Mouse (Mus musculus) kidney, embryonic 15.5 days (tissue): ENCODE data around the gene Rnf217. TPM values are rescaled to one million over a fixed set of nuclear protein-coding genes. Genes with fewer than 3 reads are reported as not detected.
A peak's percentile ranks its signal among the peaks of the same experiment; 100 is the strongest.

Source experiments
- ATAC-seq: fragments of 200-750 bp; cut with Nextera tagmentation; replicated peaks from 2 replicates; pipeline ENCODE4 v1.8.0; 2017; ENCODE audit warnings: moderate TSS enrichment; ENCODE audit not compliant: low FRiP score
- H3K27ac ChIP-seq: fragments of 300-500 bp; sonication (generic); 2 replicates; pipeline ENCODE4 v1.5.1; 2015; ENCODE audit warnings: mild to moderate bottlenecking, inconsistent platforms
- H3K27me3 ChIP-seq: fragments of 300-500 bp; sonication (generic); 2 replicates; pipeline ENCODE4 v1.6.1; 2015; ENCODE audit warnings: inconsistent platforms
- H3K36me3 ChIP-seq: fragments of 300-500 bp; sonication (generic); 2 replicates; pipeline ENCODE4 v1.6.1; 2015; ENCODE audit warnings: inconsistent platforms
- H3K4me1 ChIP-seq: fragments of 300-500 bp; sonication (generic); 2 replicates; pipeline ENCODE4 v1.6.1; 2015; ENCODE audit warnings: inconsistent platforms
- H3K4me2 ChIP-seq: fragments of 300-500 bp; sonication (generic); 2 replicates; pipeline ENCODE4 v1.6.1; 2015; ENCODE audit warnings: moderate library complexity, mild to moderate bottlenecking, inconsistent platforms
- H3K4me3 ChIP-seq: fragments of 300-500 bp; sonication (generic); replicated peaks from 2 replicates; pipeline ENCODE4 v1.5.1; 2015; ENCODE audit warnings: mild to moderate bottlenecking, inconsistent platforms
- H3K9ac ChIP-seq: fragments of 300-500 bp; sonication (generic); 2 replicates; pipeline ENCODE4 v1.6.1; 2015; ENCODE audit warnings: mild to moderate bottlenecking, inconsistent platforms
- H3K9me3 ChIP-seq: fragments of 300-500 bp; sonication (generic); replicated peaks from 2 replicates; pipeline ENCODE4 v1.6.1; 2016; ENCODE audit warnings: inconsistent platforms
- whole genome bisulfite sequencing: fragments of 180-500 bp; shearing (Covaris S2); methylation state at CpG from one replicate; pipeline ENCODE4 v1.1.7; 2015; ENCODE audit warnings: mixed read lengths; 5-methylcytosine and 5-hydroxymethylcytosine counted together
- polyA plus RNA-seq: library from polyadenylated mRNA; unstranded; fragments of >200 nt; fragmentation: Nextera tagmentation; extraction: Ambion mirVana; gene quantifications from 2 replicates; pipeline ENCODE4 v1.2.1, GENCODE M21; 2015

Gene Rnf217
- polyA plus RNA-seq, 1 experiment from 2014 or later: 1.5 TPM

DNA sequence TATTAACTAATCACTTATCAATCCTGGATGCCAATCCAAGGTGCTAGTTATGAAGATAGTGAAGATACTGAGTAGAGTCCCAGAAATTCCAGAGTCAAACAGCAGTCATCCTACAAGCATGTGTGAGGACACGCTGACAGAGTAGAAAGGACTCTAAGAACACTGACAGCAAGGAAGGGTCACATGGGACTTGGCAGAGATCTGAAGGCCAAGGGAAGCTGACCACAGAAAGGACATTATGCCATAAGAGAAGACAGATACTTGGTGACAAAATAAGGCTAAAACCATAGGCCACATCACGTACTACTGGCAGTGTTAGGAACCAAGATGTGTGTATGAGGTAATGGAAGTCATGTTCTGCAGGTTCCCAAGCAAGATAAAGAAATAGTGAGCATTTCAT, 11.1 kb downstream of the Rnf217 start:
- Histone ChIP-seq H3K36me3 (no peaks in the 10 kb centered on the region), H3K27me3 (no peaks in the 10 kb centered on the region), H3K9me3 (no peaks in the 10 kb centered on the region), H3K4me1 (peaks cover 14% of the 10 kb centered on the region), H3K27ac (no peak overlapping the region), H3K4me3 (no peak overlapping the region), H3K9ac (no peak overlapping the region), H3K4me2 (no peak overlapping the region)
- 92% methylated on average over 2 of the region's 2 CpGs for WGBS
- no peak for ATAC-seq

GRCm38 (mm10) chr10:31596804-31597203, 12.2 kb downstream of the Rnf217 start:
- H3K27ac ChIP-seq: no peak overlapping the region
- no peaks in the 10 kb centered on the region for H3K36me3 ChIP-seq
- 63% methylated on average over 4 of the region's 4 CpGs for WGBS
- H3K4me1 ChIP-seq: peaks cover 23% of the 10 kb centered on the region
- no peaks in the 10 kb centered on the region for H3K9me3 ChIP-seq
- H3K27me3 ChIP-seq: no peaks in the 10 kb centered on the region
- no peak overlapping the region for H3K4me2 ChIP-seq
- H3K9ac ChIP-seq: no peak overlapping the region
- no peak overlapping the region for H3K4me3 ChIP-seq
- no peak for ATAC-seq

- Histone ChIP-seq H3K27ac (no peak overlapping the region), H3K27me3 (no peaks in the 10 kb centered on the region), H3K4me1 (peaks cover 23% of the 10 kb centered on the region), H3K4me3 (no peak overlapping the region), H3K9ac (no peak overlapping the region), H3K9me3 (no peaks in the 10 kb centered on the region), H3K4me2 (no peak overlapping the region), H3K36me3 (no peaks in the 10 kb centered on the region)
- no peak for ATAC-seq
- WGBS: 89% methylated on average over 4 of the region's 4 CpGs
Measured at GRCm38 (mm10) chr10:31595326-31595725, 13.7 kb downstream of the Rnf217 start.

- no peaks in the 10 kb centered on the region for H3K9me3 ChIP-seq
- H3K9ac ChIP-seq: no peak overlapping the region
- H3K27ac ChIP-seq: peak overlapping the region; percentile 68
- no peaks in the 10 kb centered on the region for H3K36me3 ChIP-seq
- peak overlapping the region; percentile 4; the same call in 1 of the 2 replicates for H3K4me2 ChIP-seq
- no peak overlapping the region for H3K4me3 ChIP-seq
- peak; percentile 83 for ATAC-seq
- WGBS: 18% methylated on average over 9 of the region's 9 CpGs
- no peaks in the 10 kb centered on the region for H3K27me3 ChIP-seq
- H3K4me1 ChIP-seq: peaks cover 23% of the 10 kb centered on the region
Measured at GRCm38 (mm10) chr10:31592741-31593524, 16.1 kb downstream of the Rnf217 start.

DNA sequence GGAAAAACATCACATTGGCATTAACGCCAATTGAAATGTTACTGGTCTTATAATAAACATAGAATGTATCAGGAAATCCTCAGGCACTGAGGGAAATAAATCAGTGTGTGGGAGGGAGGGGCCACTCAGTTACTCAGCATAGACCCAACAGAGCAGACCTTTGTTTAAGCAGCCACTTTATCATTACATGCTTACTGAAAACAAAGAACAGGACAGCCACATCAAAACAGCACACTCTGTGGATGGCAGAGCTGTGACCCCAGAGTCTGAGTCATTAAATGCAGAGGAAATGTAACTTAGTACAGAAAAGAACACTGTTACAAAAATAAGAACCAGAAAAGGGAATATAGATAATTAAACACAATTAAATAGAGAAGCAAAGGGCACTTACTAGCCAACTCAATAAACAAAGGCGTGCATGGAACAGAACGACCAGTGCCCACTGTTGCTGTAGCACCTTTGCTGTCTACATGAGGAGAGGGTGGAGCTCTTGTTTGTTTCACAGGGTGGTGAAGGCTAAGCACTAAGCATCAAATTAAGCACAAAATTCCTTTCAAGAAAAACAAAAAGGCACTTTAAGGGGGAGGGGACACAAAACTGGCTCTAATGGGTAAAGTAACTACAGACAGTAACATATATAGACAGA, 16.8 kb downstream of the Rnf217 start:
- Histone ChIP-seq H3K36me3 (no peaks in the 10 kb centered on the region), H3K9ac (no peak overlapping the region), H3K4me2 (peak overlapping the region; percentile 4; the same call in 1 of the 2 replicates), H3K9me3 (no peaks in the 10 kb centered on the region), H3K4me3 (no peak overlapping the region), H3K4me1 (peaks cover 23% of the 10 kb centered on the region), H3K27ac (peak overlapping the region; percentile 68), H3K27me3 (no peaks in the 10 kb centered on the region)
- ATAC-seq: peak; percentile 63
- WGBS: 23% methylated on average over 3 of the region's 3 CpGs

GRCm38 (mm10) chr10:31580722-31581121, 28.3 kb downstream of the Rnf217 start:
- ATAC-seq: no peak
- H3K27ac ChIP-seq: no peak overlapping the region
- 86% methylated on average over 4 of the region's 4 CpGs for WGBS
- H3K27me3 ChIP-seq: no peaks in the 10 kb centered on the region
- H3K4me2 ChIP-seq: no peak overlapping the region
- no peaks in the 10 kb centered on the region for H3K4me1 ChIP-seq
- H3K9ac ChIP-seq: no peak overlapping the region
- no peaks in the 10 kb centered on the region for H3K9me3 ChIP-seq
- H3K4me3 ChIP-seq: no peak overlapping the region
- H3K36me3 ChIP-seq: no peaks in the 10 kb centered on the region

DNA sequence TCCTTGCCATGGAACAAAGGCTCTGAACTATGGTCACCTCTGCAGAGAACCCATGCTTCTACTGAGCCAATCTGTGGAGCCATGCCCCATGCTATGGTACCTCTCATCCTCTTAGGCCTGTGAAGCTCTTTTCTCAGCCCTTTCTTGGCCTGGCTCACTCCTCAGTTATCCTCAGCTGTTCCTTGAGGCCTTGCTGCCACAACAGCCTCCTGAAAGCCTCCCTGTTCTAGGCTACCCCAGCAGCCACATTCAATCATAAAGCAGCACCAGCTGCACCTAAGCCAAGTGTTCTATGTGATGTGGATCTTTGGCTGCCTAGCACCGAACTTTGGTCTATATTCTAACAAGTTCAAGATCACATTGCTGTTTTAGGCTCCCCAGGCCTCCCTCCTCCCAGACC, 28.9 kb downstream of the Rnf217 start:
- Histone ChIP-seq H3K9me3 (no peaks in the 10 kb centered on the region), H3K9ac (no peak overlapping the region), H3K4me2 (no peak overlapping the region), H3K27ac (no peak overlapping the region), H3K4me3 (no peak overlapping the region), H3K27me3 (no peaks in the 10 kb centered on the region), H3K36me3 (no peaks in the 10 kb centered on the region), H3K4me1 (no peaks in the 10 kb centered on the region)
- 87% methylated on average over 1 of the region's 1 CpGs for WGBS
- no peak for ATAC-seq

DNA sequence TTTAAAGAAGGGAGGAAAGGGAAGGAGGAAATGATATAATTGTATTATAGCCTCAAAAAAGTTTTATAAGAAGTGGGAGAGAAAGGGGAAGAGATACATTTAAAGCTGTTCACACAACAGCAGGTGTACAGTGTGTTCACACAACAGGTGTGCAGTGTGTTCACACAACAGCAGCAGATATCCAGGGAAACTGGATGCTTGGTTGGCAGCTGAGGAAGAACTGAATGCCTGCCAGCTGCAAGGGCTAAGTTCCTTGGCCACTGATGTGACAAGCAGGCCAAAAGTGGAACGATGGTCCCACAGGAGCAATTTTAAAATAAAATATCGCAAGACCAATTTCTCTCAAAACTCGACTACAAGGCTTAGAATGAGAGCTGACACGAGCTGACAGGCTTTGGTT, 35.7 kb downstream of the Rnf217 start:
- H3K27me3 ChIP-seq: no peaks in the 10 kb centered on the region
- H3K9ac ChIP-seq: no peak overlapping the region
- no peaks in the 10 kb centered on the region for H3K9me3 ChIP-seq
- no peaks in the 10 kb centered on the region for H3K4me1 ChIP-seq
- H3K4me2 ChIP-seq: no peak overlapping the region
- H3K27ac ChIP-seq: no peak overlapping the region
- H3K4me3 ChIP-seq: no peak overlapping the region
- ATAC-seq: no peak
- WGBS: 88% methylated on average over 4 of the region's 4 CpGs
- no peaks in the 10 kb centered on the region for H3K36me3 ChIP-seq

- Histone ChIP-seq H3K4me1 (no peaks in the 10 kb centered on the region), H3K4me2 (no peak overlapping the region), H3K4me3 (no peak overlapping the region), H3K9ac (no peak overlapping the region), H3K36me3 (no peaks in the 10 kb centered on the region), H3K27me3 (no peaks in the 10 kb centered on the region), H3K9me3 (no peaks in the 10 kb centered on the region), H3K27ac (no peak overlapping the region)
- ATAC-seq: no peak
- 85% methylated on average over 2 of the region's 2 CpGs for WGBS
Measured at GRCm38 (mm10) chr10:31557311-31557710, 51.7 kb downstream of the Rnf217 start.

- Histone ChIP-seq H3K27ac (no peak overlapping the region), H3K9me3 (no peaks in the 10 kb centered on the region), H3K27me3 (no peaks in the 10 kb centered on the region), H3K4me2 (no peak overlapping the region), H3K4me3 (no peak overlapping the region), H3K4me1 (no peaks in the 10 kb centered on the region), H3K9ac (no peak overlapping the region), H3K36me3 (no peaks in the 10 kb centered on the region)
- ATAC-seq: no peak
- 90% methylated on average over 6 of the region's 6 CpGs for WGBS
Measured at GRCm38 (mm10) chr10:31555433-31555960, 53.5 kb downstream of the Rnf217 start.

GRCm38 (mm10) chr10:31553302-31553701, 55.7 kb downstream of the Rnf217 start:
- Histone ChIP-seq H3K36me3 (no peaks in the 10 kb centered on the region), H3K27me3 (no peaks in the 10 kb centered on the region), H3K4me3 (no peak overlapping the region), H3K27ac (no peak overlapping the region), H3K4me2 (no peak overlapping the region), H3K9me3 (no peaks in the 10 kb centered on the region), H3K9ac (no peak overlapping the region), H3K4me1 (no peaks in the 10 kb centered on the region)
- 80% methylated on average over 4 of the region's 4 CpGs for WGBS
- no peak for ATAC-seq

DNA sequence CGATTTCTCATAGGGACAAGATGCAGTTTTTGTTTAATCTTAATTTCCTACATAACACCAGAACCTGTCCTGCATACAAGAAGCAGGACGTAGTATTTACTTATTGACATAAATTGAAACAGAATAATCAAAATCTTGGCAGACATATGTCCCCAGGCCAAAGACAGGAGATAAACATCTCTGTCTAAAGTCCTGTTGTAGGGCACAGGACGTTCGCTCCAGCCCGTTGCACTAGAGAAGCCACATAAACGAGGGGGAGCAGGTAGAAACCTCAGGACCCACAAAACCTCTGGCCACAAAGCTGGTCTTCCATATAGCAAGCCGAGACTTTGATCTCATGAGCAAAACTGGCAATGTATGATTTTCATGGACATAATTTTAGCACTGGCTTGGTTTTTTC, 57.1 kb downstream of the Rnf217 start:
- ATAC-seq: no peak
- no peaks in the 10 kb centered on the region for H3K36me3 ChIP-seq
- no peaks in the 10 kb centered on the region for H3K9me3 ChIP-seq
- H3K4me3 ChIP-seq: no peak overlapping the region
- no peak overlapping the region for H3K4me2 ChIP-seq
- no peaks in the 10 kb centered on the region for H3K27me3 ChIP-seq
- no peak overlapping the region for H3K9ac ChIP-seq
- 0 out of 2 replicates have a peak overlapping the region, but pooled peaks have one; percentile 18 for H3K27ac ChIP-seq
- WGBS: 65% methylated on average over 7 of the region's 7 CpGs
- H3K4me1 ChIP-seq: no peaks in the 10 kb centered on the region
